Mouse (Mus musculus) embryo, embryonic 11.5 days (tissue): Measurements from ENCODE around the gene Prrc2a.
A peak's percentile ranks its signal among the peaks of the same experiment; 100 is the strongest.

Experiments
- DNase-seq: peaks from one replicate; pipeline ENCODE4 v3.0.0-alpha.2; 2012; ENCODE audit warnings: low read depth, low spot score

Gene Prrc2a

GRCm38 (mm10) chr17:35164568-35165450 is at the start of gene Prrc2a:
Gene Prrc2a (minus strand): TSS chr17:35164897.
- DNase-seq, result peak; percentile 98

GRCm38 (mm10) chr17:35213071-35213470 is 48.4 kb upstream of the Prrc2a start:
- DNase-seq, result no peak

- no peak for DNase-seq
Measured at GRCm38 (mm10) chr17:35210593-35210992, 45.9 kb upstream of the Prrc2a start.

- DNase-seq, result no peak
Measured at GRCm38 (mm10) chr17:35209785-35210535, 45.3 kb upstream of the Prrc2a start.

GRCm38 (mm10) chr17:35205380-35205769 is 40.7 kb upstream of the Prrc2a start:
- no peak for DNase-seq

- DNase-seq, result no peak
Measured at GRCm38 (mm10) chr17:35204494-35205379, 40.0 kb upstream of the Prrc2a start, which contains the start of gene Lta. Gene Lta (minus strand): TSS chr17:35205351.

- DNase-seq, result no peak
Measured at GRCm38 (mm10) chr17:35202442-35202841, 37.7 kb upstream of the Prrc2a start.

- DNase-seq, result no peak
Measured at GRCm38 (mm10) chr17:35201787-35202186, 37.1 kb upstream of the Prrc2a start, which contains the start of gene Tnf. Gene Tnf (minus strand): TSS chr17:35202007.

- DNase-seq, result no peak
Measured at GRCm38 (mm10) chr17:35201128-35201527, 36.4 kb upstream of the Prrc2a start.

GRCm38 (mm10) chr17:35200398-35200797 is 35.7 kb upstream of the Prrc2a start:
- no peak for DNase-seq

GRCm38 (mm10) chr17:35198946-35199345 is 34.2 kb upstream of the Prrc2a start:
- no peak for DNase-seq

GRCm38 (mm10) chr17:35198029-35198428 is 33.3 kb upstream of the Prrc2a start:
- no peak for DNase-seq

- no peak for DNase-seq
Measured at GRCm38 (mm10) chr17:35197126-35197525, 32.4 kb upstream of the Prrc2a start.

- DNase-seq, result no peak
Measured at GRCm38 (mm10) chr17:35196321-35196641, 31.6 kb upstream of the Prrc2a start.

- peak; percentile 45 for DNase-seq
Measured at GRCm38 (mm10) chr17:35195631-35196320, 31.1 kb upstream of the Prrc2a start.

- DNase-seq, result no peak
Measured at GRCm38 (mm10) chr17:35194844-35195630, 30.3 kb upstream of the Prrc2a start.

- no peak for DNase-seq
Measured at GRCm38 (mm10) chr17:35193881-35194843, 29.5 kb upstream of the Prrc2a start, which contains the start of gene Ltb. Gene Ltb (plus strand): TSS chr17:35194439.

GRCm38 (mm10) chr17:35192924-35193323 is 28.2 kb upstream of the Prrc2a start:
- DNase-seq, result no peak

GRCm38 (mm10) chr17:35191723-35192122 is 27.0 kb upstream of the Prrc2a start:
- DNase-seq, result no peak
